Mouse (Mus musculus): ENCODE data around the gene Dclk1.

- TF ChIP-seq CTCF (IDR thresholded peaks at IDR 0.05; ENCODE audit: control insufficient read depth, insufficient read depth, insufficient replicate concordance, low read depth, low read length), result peak; percentile 66; the same call in 1 of the 2 replicates
- no peak for TF ChIP-seq POLR2A (IDR thresholded peaks at IDR 0.05; ENCODE audit: control insufficient read depth, low read depth, low read length)
These were observed 19.7 kb upstream of the Dclk1 start for GRCm38 (mm10) chr3:55222502-55222901.
